Mouse (Mus musculus) urinary bladder, adult 18-20 months (tissue): ENCODE data around the gene Hes6.
A peak's percentile ranks its signal among the peaks of the same experiment; 100 is the strongest.

Source experiments
- DNase-seq, 2 experiments: peaks; one replicate each; pipeline ENCODE4 v3.0.0; 2022; ENCODE audit warnings: low spot score in 2 of 2, mixed read lengths in 2 of 2

Gene Hes6

GRCm38 (mm10) chr1:91413898-91414594, at the start of gene Hes6:
Hes6 (minus strand) TSS chr1:91414038.
- peak; percentile 45 to 55 for DNase-seq

- DNase-seq, result no peak
These were observed 49.6 kb upstream of the Hes6 start for GRCm38 (mm10) chr1:91463336-91463995.

GRCm38 (mm10) chr1:91460564-91460963, 46.7 kb upstream of the Hes6 start:
- DNase-seq, result no peak

- DNase-seq, result no peak
These were observed 46.2 kb upstream of the Hes6 start for GRCm38 (mm10) chr1:91460069-91460468.

- DNase-seq, result peak; percentile 96 to 99
These were observed 45.4 kb upstream of the Hes6 start, which contains the start of gene Per2 for GRCm38 (mm10) chr1:91459059-91459809. Per2 (minus strand) TSS chr1:91459324.

GRCm38 (mm10) chr1:91458223-91458861, 44.5 kb upstream of the Hes6 start:
- peak; percentile 40 to 59 for DNase-seq

GRCm38 (mm10) chr1:91457698-91458097, 43.9 kb upstream of the Hes6 start:
- DNase-seq, result no peak

GRCm38 (mm10) chr1:91457116-91457515, 43.3 kb upstream of the Hes6 start:
- DNase-seq, result no peak

- peak; percentile 53 to 80 for DNase-seq
These were observed 42.5 kb upstream of the Hes6 start for GRCm38 (mm10) chr1:91456301-91456801.

GRCm38 (mm10) chr1:91455661-91456161, 41.9 kb upstream of the Hes6 start:
- peak; percentile 48 to 56 for DNase-seq

GRCm38 (mm10) chr1:91454927-91455326, 41.1 kb upstream of the Hes6 start:
- no peak for DNase-seq

GRCm38 (mm10) chr1:91454366-91454765, 40.5 kb upstream of the Hes6 start:
- DNase-seq, result no peak

GRCm38 (mm10) chr1:91453932-91454331, 40.1 kb upstream of the Hes6 start:
- no peak for DNase-seq

- DNase-seq, result no peak
These were observed 37.8 kb upstream of the Hes6 start for GRCm38 (mm10) chr1:91451547-91452084.

GRCm38 (mm10) chr1:91450851-91451250, 37.0 kb upstream of the Hes6 start:
- DNase-seq, result no peak

- DNase-seq, result no peak
These were observed 34.9 kb upstream of the Hes6 start for GRCm38 (mm10) chr1:91448688-91449087.

- DNase-seq, result no peak
These were observed 32.7 kb upstream of the Hes6 start for GRCm38 (mm10) chr1:91446511-91446910.

GRCm38 (mm10) chr1:91446060-91446459, 32.2 kb upstream of the Hes6 start:
- DNase-seq, result peak; percentile 37 to 75

GRCm38 (mm10) chr1:91444841-91445830, 31.3 kb upstream of the Hes6 start:
- DNase-seq, result no peak

- DNase-seq, result no peak
These were observed 28.6 kb upstream of the Hes6 start for GRCm38 (mm10) chr1:91442350-91442990.
